Mouse (Mus musculus): ENCODE measurements around the gene Ppp1r15a.
A peak's percentile ranks its signal among the peaks of the same experiment; 100 is the strongest.

Ppp1r15a gene

DNA sequence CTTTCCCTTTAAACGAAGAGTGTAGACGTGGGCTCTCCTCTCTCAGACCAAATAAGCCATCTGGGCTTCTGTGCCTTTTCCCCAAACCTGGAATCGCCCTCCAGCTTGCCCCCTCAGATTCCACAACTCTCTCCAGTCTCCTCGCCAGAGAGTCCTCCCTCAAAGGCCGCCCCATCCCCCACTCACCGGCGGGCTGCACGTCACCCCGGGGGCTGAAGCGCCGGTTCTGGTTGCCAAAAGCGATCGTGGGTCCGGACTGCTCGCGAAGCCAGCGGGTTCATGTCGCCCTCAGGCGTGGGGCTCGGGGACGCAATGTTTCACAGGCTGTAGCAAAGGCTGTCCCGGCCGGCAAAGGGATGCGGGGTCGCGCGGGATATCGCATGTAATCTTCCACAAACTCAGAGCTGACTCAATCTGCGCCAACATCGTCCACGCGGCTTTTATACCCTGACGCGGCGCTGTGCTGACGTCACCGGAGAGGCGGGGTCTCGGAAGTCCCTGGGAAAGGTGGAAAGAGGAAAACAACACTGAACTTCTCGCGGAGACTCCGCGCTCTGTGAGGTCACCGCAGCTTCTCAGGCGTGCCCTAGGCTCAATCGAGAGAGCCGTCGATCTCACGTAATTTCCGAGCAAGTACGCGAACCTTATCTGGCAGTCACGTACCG lies at the start of gene Ppp1r15a, which contains the start of gene Plekha4:
Ppp1r15a (minus strand) TSS at position 460 of the 665 bp plus-strand sequence.
Plekha4 (plus strand) TSS at position 522 of the 665 bp plus-strand sequence.
- peak; percentile 98 for DNase-seq (ENCODE audit: low read depth, low spot score)

DNA sequence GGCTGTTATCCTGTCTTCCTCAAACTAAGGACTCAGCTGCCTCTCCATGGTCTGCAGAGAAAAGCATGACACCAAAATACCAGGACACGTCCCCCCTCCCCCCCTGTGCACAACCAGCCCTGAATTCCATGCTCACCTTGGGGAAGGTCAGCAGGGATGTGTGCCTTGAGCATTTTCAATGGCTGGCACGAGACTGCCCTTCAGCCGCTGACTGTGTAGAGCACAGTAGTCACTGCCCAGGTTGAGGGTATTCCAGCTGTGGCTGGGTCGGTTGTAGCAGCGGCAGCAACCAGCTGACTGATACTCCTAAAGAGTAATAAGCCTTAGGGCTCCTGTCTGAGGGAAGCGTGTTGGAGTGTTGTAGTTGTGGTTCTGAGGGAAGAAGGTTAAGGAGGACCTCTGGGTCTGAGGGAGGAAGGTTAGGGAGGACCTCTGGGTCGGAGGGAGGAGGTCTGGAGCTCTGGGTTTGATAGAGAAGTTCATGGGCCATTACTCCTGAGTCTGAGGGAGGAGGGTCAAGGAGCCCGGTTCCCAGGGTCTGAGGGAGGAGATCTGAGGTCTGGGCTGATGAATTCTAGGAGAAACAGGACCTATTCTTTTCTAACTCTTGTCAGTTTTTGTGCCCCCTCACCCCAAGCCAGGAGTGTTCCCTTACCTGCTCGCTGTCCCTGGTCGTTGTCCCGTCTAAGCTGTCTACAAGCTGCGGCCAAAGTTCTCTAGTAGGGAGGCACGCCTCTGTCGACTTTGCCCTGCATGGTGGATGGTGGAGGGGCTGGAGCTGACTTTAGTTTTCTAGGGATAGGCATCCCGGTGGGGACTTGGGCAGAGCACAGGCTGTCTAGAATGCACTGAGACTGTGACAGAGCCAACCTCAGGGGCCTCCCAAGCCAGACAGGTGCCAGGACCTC lies 48.7 kb upstream of the Ppp1r15a start:
- no peak for DNase-seq (ENCODE audit: low read depth, low spot score)

DNA sequence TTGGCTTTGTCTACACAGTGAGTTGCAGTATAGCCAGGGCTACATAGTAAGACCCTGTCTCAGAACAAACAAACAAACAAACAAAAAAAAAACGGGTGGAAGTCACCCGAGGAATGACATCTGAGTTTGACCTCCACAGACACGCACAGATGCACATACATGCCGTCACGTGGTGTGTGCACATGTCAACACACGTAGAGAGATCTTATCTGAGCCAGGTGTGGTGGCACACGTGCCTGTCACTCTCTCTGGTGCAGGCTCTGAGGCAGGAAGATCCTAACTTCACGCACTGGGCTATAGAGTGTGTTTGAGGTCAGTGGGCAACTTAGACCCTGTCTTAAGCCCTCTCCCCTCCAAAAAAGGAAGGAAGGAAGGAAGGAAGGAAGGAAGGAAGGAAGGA lies 47.9 kb upstream of the Ppp1r15a start:
- DNase-seq (ENCODE audit: low read depth, low spot score), result no peak

DNA sequence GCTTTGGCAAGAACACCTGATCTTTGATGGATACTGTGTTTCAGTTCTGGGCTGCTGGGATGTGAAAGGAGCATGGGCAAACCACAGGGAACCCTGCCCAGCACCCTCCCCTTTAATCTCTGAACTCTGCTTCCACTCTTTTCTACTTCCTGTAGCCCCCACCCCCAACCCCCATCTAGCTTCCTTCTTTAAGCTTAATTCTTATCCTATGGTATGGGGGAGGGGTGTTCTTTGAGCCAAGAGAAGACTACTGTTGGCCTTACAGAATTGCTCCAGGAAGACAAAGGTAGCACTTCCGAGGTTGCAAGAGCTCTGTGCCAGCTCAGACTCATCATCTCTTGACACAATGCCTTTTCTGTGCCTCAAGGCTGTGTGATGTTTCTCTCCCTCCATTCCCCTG lies 45.9 kb upstream of the Ppp1r15a start:
- DNase-seq (ENCODE audit: low read depth, low spot score), result no peak

DNA sequence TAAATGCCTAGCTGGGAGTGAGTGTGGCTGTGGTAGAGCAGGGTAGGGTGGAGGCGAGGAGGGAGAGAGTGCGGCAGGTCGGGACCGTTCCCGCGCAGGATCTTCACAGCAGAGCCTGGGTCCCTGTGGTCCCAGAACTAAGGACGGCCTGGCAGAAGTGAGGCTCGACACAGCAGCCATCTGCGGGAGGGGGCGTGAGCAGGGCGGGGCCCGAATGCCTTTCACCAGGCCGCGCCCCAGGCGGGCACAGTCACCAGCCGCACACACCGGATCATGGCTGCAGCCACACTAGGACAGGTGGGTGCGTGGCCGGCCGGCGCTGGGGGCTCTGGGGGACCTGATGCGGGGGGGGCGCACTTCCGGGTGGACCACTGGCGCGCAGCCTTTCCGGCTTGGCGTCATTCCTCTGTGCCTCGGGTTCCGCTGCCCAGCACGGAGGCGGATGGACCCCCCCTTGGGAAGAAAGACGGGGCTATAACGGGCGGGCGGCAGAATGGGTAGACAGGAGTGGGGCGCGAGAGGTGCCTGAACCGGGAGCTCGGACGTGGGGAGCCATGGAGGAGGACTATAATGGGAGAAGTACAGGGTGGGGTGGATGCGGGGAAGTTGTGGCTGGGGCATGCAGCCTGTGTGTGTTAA lies 44.2 kb upstream of the Ppp1r15a start, which contains the start of gene Bcat2:
Bcat2 (plus strand) TSS at position 51 of the 639 bp plus-strand sequence.
- DNase-seq (ENCODE audit: low read depth, low spot score), result peak; percentile 92

DNA sequence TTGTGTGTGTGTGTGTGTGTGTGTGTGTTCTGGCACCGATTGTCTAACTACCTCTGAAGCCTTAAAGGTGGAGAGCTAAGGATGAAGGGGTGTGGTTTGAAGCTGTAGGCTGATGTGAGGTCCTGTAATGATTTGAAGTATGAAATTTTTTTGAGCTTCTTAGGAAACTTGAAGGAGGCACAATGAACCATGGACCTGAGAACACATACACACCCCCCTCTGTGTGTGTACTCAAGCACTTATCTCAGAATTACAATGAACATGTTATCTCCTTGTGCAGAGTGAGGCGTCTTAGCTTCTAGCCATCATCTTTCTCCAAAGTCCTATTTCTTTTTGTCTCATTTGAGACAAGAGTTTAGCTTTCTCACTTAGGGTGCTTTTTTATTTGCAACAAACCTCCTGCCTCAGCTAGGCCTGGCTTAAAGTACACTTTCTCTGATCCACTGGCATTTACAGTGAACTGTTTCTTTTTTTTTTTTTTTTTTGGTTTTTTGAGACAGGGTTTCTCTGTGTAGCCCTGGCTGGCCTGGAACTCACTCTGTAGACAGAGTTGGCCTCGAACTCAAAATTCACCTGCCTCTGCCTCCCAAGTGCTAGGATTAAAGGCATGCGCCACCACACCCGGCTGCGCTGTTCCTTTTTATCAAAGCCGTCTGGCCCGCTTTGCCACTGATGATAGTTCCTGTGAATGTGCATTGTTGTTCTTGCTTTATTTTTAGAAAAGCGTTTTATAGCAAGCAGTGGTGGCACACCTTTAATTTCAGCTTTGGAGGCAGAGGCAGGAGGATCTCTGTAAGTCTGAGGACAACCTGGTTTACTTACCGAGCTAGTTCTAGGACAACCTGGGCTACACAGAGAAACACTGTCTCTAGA lies 42.8 kb upstream of the Ppp1r15a start:
- DNase-seq (ENCODE audit: low read depth, low spot score), result peak; percentile 54

DNA sequence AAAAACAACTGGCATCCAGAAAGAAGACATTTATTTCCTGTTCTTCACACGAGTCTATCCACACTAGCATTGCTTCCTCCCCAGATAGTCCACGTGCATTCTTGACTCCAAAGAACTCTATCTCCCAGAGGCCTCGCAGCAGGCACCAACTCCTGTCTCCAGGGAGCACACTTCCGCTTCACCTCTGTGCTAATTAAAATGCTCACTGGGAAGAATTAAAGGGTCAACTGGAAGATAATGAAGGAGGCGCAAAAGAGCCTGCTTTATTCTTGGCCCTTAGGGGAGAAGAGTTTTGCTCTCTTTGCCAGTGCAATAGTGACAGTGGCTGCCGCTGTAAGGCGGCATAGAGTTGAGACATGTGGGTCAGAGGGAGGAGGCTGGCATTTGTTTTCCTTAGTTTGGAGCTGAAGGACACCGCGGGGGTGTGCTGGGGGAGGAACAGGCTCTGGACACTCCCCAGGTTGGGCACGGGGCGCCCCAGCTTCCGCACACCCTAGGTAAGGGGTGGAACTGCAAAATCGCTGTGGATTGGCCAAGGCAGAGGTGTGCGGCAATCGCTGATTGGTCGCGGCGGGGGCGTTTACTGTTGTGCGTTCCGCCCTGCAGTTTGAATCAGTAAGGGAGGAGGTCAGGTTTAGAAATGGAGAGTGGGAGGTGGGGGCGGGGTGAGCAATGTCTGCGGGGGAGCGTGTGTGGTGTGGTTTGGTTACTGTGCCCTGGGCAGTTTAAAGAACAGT lies 41.9 kb upstream of the Ppp1r15a start:
- peak; percentile 98 for DNase-seq (ENCODE audit: low read depth, low spot score)

DNA sequence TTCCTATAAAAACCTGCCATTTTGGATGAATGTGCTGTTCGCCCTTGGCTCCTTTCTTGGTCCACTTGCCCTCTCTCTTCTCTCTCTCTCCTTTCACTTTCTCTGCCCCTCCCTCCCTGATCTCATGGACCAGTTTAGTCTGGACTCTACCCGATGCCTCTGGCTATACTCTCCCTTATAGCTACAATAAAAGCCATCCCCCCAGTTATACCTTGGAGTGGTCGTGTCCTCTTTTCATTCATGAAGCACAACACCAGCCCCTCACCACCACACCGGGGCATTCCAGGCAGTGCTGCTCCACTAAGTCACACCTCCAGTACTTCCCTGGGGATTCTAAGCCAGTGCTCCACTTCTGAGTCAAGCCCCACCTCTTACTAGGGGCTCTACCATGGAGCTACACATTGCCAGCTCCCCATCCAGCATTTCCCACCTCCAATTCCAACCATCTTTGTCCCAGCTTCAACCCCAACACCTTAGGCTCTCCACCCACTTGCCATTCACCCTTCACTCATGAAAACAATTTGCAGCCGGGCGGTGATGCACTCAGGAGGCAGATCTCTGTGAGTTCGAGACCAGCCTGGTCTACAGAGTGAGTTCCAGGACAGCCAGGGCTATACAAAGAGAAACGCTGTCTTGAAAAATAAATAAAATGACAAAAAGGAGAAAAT lies 41.2 kb upstream of the Ppp1r15a start:
- DNase-seq (ENCODE audit: low read depth, low spot score), result peak; percentile 58

DNA sequence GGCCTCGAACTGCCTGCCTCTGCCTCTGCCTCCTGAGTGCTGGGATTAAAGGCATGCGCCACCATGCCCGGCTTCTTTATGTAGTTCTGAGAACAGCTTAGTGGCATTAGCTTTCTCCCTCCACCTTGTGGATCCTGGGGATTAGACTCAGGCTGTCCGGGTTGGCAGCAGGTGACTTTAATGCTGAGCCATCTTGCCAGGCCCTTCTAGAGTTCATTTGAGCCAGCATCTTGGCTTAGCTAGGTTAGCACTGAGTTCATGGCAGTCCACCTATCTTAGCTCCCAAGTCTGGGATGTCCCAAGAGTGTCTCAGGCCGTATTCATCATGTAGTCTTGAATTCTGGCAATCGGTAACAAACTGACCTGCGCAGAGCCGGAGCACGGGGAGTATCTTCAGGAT lies 39.4 kb upstream of the Ppp1r15a start:
- no peak for DNase-seq (ENCODE audit: low read depth, low spot score)

DNA sequence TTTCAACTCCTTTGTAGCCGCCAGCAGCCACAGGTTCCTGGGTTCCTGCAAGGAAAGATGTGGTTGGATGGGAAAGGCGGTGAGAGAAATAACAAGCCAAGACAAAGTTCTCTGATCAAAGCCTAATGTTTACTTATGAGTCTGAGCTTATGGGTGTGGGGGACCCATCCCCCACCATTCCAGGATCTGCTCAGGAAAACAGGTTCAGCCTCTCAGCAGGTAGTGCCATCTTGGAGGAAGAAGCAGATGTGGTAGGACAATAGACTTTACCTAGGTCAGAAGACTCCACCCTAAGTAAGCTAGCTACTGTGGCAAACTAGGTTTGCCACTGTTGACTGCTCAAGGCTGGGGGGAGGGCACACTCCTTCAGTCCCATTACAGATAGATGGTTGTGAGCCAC lies 38.7 kb upstream of the Ppp1r15a start:
- peak; percentile 60 for DNase-seq (ENCODE audit: low read depth, low spot score)

DNA sequence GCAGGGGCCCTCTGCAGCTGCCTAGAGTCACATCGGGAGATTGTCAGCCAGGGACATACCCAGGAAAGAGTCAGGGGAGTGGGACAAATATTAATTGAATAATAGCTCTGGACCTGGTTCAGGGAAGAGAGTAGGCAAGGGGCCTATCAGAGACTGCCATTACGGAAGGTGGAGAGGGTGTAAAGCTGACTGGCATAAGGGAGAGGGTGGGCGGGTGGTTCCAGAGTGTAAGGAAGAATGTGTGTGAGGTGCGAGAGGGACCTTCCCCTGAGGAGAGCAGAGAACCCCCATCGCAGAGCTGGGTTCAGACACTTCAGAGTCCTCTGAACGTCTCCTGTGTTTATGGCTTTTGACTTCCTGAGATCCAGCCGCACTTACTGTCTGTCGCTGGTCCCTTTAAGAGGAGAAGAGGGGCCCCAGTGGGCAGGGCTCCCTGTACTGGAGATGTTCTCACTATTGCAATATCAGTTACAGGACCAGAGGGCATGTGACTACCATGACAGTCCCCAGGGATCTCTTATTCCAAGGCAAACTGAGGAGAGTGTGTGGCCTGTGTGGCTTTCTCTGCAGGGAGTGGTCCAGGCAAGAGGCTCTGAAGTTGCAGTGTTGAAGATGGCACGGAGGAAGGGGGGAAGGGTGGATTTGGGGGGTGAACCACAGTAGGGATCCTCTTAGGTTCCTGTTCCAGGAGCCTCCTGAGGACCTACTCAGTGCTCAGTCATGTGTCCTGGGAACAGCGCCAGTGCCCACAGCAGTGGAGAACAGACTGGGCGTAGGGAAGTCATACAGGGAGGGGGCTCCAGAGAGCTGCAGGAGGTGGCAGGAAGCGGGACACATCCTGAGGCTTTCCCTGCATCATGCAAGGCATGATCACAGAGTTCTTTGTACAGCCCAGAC lies 35.8 kb upstream of the Ppp1r15a start:
- no peak for DNase-seq (ENCODE audit: low read depth, low spot score)

DNA sequence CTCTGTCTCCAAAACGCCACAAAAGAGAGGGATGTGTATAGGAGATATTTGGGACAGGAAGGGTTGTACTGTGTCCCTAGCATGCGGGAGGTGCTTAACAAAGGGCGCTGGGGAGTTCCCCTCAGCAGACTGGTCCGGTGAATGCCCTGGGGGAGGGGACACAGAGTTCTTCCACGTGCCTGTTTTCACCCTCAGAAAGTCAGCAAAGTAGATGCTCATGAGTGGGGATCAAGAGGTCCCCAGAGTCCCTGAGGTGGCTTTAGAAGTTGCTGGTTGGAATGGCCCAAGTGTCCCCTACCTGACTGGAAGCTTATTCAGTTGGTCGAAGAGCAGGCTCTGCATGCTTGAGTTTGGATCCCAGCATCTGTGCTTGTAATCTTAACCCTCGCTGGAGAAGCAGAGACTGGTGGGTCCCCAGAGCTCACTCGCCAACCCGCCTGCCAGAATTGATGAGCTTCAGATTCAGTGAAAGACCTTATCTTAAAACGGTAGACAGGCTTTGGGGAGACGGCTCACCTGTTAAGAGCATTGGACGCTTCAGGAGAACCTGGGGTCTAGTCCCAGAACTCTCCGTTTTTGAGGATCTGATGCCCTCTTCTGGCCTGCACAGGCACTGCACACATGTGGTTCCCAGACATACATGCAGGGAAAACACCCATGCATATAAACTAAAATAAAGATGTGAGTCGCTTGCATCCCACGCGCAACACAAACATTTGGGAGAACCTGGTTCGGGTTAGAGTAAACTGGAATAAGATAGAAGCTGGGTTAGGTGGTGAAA lies 35.0 kb upstream of the Ppp1r15a start:
- DNase-seq (ENCODE audit: low read depth, low spot score), result peak; percentile 82

DNA sequence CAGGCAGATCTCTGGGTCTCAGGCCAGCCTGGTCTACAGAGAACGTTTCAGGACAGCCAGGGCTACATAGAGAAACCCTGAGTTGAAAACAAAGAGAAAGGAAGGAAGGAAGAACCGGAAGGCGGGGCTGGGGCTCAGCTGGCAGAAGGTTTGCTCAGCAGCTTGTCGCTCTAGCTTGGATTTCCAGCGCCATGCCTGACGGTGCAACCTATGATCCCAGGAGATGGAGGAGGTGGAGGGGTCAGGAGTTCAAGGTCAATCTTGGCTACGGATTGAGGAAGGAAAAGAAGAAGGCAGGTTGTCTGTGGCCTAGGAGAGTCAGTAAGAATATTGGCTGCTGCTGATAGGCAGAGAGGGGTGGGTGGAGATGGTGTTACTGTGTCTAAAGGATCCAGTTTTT lies 34.2 kb upstream of the Ppp1r15a start:
- peak; percentile 90 for DNase-seq (ENCODE audit: low read depth, low spot score)

DNA sequence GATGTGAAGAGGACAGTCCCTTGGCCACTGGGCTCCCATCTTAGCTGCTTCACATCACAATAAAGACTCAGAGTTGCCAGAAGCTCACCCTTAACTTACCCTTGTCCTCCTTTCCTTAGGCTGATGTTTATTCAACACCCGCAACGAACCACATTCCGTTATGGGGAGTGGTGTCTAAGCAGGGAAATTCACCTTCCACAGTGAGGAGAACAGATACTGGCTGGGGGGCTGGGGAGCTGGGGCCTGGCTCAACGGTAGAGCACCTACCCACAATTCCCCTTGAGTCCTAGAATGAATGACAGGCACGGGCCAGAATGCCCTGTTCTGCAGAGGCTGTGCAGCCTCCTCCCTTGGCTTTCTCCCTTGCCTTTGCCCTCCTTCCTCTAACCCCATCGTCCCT lies 32.8 kb upstream of the Ppp1r15a start:
- peak; percentile 95 for DNase-seq (ENCODE audit: low read depth, low spot score)

DNA sequence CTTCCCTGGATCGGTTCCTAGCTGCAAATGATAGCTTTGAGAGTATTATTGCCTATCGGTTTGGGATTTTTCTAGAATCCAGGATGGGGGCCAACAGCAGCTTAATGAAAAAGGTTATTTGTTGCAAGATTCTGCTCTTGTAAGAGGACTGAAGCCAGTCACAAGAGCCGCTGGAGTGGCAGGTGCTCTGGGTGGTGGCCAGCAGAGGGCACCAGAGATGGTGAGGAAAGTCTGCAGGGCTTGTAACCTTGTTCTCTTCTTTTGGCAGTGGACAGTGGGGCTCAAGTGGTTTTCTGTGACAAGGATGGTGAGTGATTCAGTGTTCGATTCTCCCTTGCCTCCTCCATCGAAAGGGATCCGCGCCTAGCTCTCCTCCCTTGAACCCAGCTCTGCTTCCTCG lies 29.7 kb upstream of the Ppp1r15a start:
- DNase-seq (ENCODE audit: low read depth, low spot score), result peak; percentile 86

DNA sequence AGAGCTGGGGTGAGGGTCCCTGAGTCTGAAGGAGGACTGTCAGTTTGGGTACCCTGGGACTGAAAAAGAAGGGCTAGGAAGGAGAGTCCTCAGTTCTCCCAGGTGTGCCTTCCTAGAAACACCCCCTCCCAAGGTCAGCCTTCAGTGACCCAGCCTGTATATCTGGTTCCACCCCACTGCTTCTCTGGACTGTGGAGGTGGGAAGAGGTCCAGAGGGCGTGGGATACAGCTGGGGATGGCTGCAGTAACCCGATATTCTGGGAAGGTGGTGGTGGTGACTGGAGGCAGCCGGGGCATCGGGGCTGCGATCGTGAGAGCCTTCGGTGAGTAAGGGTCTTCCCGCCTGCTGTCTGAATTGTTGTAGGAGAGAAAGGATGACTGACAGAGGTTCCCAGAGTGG lies 28.7 kb upstream of the Ppp1r15a start, which contains the start of gene Hsd17b14:
Hsd17b14 (plus strand) TSS at position 150 of the 400 bp plus-strand sequence.
- DNase-seq (ENCODE audit: low read depth, low spot score), result no peak

DNA sequence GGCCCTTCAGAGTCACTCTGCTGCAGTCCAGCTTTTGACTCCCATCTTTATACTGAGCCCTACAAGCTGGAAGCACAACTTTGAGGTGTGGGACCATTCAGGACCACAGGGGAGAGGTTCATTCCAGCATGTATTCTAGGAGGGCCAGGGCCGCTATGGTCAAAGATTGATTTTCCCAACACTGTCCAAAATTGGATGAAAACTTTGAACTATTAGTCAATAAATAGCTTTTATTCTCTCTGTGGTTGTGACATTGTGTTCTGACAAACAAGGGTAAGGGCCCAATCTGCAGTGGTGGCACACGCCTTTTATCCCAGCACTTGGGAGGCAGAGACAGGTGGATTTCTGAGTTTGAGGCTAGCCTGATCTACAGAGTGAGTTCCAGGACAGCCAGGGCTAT lies 27.9 kb upstream of the Ppp1r15a start:
- DNase-seq (ENCODE audit: low read depth, low spot score), result no peak

DNA sequence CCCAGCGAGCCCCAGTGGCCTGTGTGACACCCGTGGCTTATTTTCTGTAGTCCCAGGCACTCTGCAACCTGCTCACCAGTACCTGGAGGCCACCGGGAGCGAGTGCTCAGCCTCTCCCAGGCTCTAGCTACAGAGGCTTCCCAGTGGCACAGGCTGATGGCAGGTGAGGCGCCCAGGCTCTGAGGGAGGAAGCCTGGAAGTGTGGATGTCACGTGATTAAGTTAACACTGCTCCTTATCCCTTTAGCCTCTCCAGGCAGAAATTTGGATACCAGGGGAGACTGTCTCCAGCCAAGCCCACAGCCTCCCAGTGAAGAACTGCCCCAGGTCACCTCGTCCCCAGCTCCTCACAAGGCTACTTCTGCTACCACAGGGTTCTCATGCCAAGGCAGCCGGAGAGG lies 27.5 kb upstream of the Ppp1r15a start:
- DNase-seq (ENCODE audit: low read depth, low spot score), result peak; percentile 51
